Mouse (Mus musculus): ENCODE data around the gene Mboat7. TPM values are rescaled to one million over a fixed set of nuclear protein-coding genes. Genes with fewer than 3 reads are reported as not detected.
A peak's percentile ranks its signal among the peaks of the same experiment; 100 is the strongest.
"Not testable (repeated sequence)": the region's sequence is repeated elsewhere in the genome, so short reads cannot be mapped to it uniquely, and the experiment has no call there.

Gene Mboat7
- total RNA-seq (2021) = 10 to 100 TPM; 19.8 to 21.5 TPM
- long read RNA-seq, experiment 1, transcript Mboat7-201 (8 exons, 2,878 nt) = major isoform, 12 of 20 reads
- long read RNA-seq, experiment 1, partial matches to known transcripts = 1 of 20 reads
- long read RNA-seq, experiment 1, other reads (novel, unspliced or antisense) = 7 of 20 reads
- long read RNA-seq, experiment 2, transcript Mboat7-201 (8 exons, 2,878 nt) = major isoform, 7 of 11 reads
- long read RNA-seq, experiment 2, partial matches to known transcripts = 0 of 11 reads
- long read RNA-seq, experiment 2, other reads (novel, unspliced or antisense) = 4 of 11 reads

- peak; percentile 97 to 98 for DNase-seq
These were observed at the start of gene Mboat7 for GRCm38 (mm10) chr7:3692987-3693808. Mboat7 (minus strand) TSS chr7:3693523.

- DNase-seq = not testable (repeated sequence)
These were observed 39.4 kb upstream of the Mboat7 start for GRCm38 (mm10) chr7:3732675-3733074.

- not testable (repeated sequence) for DNase-seq
These were observed 32.1 kb upstream of the Mboat7 start for GRCm38 (mm10) chr7:3725459-3725858.

- not testable (repeated sequence) for DNase-seq
These were observed 26.9 kb upstream of the Mboat7 start, which contains the start of gene Pirb for GRCm38 (mm10) chr7:3720268-3720667. Pirb (minus strand) TSS chr7:3720391.

GRCm38 (mm10) chr7:3715249-3715648 is 21.9 kb upstream of the Mboat7 start:
- DNase-seq = no peak

- DNase-seq = no peak
These were observed 19.1 kb upstream of the Mboat7 start for GRCm38 (mm10) chr7:3712264-3712942.

GRCm38 (mm10) chr7:3709000-3709399 is 15.7 kb upstream of the Mboat7 start:
- no peak for DNase-seq

GRCm38 (mm10) chr7:3708447-3708980 is 15.2 kb upstream of the Mboat7 start:
- not testable (repeated sequence) for DNase-seq

- DNase-seq = no peak
These were observed 14.5 kb upstream of the Mboat7 start for GRCm38 (mm10) chr7:3707568-3708413.

GRCm38 (mm10) chr7:3707027-3707426 is 13.7 kb upstream of the Mboat7 start:
- peak; percentile 19 to 66 for DNase-seq

GRCm38 (mm10) chr7:3706343-3706934 is 13.1 kb upstream of the Mboat7 start:
- peak; percentile 28 to 33 for DNase-seq

GRCm38 (mm10) chr7:3705911-3706310 is 12.6 kb upstream of the Mboat7 start:
- no peak for DNase-seq

GRCm38 (mm10) chr7:3705461-3705860 is 12.1 kb upstream of the Mboat7 start:
- not testable (repeated sequence) for DNase-seq

- no peak for DNase-seq
These were observed 11.2 kb upstream of the Mboat7 start for GRCm38 (mm10) chr7:3704475-3704874.

- peak; percentile 97 to 98 for DNase-seq
These were observed 10.6 kb upstream of the Mboat7 start, which contains the start of gene Rps9 for GRCm38 (mm10) chr7:3703879-3704441. Rps9 (plus strand) TSS chr7:3703993.

GRCm38 (mm10) chr7:3703148-3703878 is 10.0 kb upstream of the Mboat7 start:
- no peak for DNase-seq

- DNase-seq = no peak
These were observed 5.1 kb upstream of the Mboat7 start for GRCm38 (mm10) chr7:3698471-3698870.

GRCm38 (mm10) chr7:3694949-3695305 is 1.6 kb upstream of the Mboat7 start:
- DNase-seq = peak in 1 of 2 experiments; percentile 22

GRCm38 (mm10) chr7:3694076-3694948 is 989 bp upstream of the Mboat7 start:
- peak; percentile 62 to 83 for DNase-seq

Measured in heart, adult 18-20 months (tissue).